Mouse (Mus musculus): ENCODE results near the gene Zscan25. TPM values are rescaled to one million over a fixed set of nuclear protein-coding genes. Genes with fewer than 3 reads are reported as not detected.
"Not testable (repeated sequence)": the region's sequence is repeated elsewhere in the genome, so short reads cannot be mapped to it uniquely, and the experiment has no call there.

The Zscan25 gene
- polyA plus RNA-seq, 1 experiment from 2014 or later = 0.26 TPM

GRCm38 (mm10) chr5:145288382-145288781 lies 8.1 kb downstream of the Zscan25 start:
- peaks cover 91% of the 10 kb centered on the region for H3K36me3 ChIP-seq (ENCODE audit: control insufficient read depth, insufficient read depth, low read length)
- 93% methylated on average over 5 of the region's 5 CpGs for WGBS

GRCm38 (mm10) chr5:145290697-145291096 lies 10.4 kb downstream of the Zscan25 start:
- Histone ChIP-seq H3K4me1 (replicated peaks; ENCODE audit: control insufficient read depth, insufficient read depth, low read length) (no peaks in the 10 kb centered on the region), H3K27ac (ENCODE audit: low read depth) (no peak overlapping the region), H3K27me3 (replicated peaks; ENCODE audit: control insufficient read depth, insufficient read depth, low read length) (no peaks in the 10 kb centered on the region), H3K9me3 (ENCODE audit: control insufficient read depth, low read length) (no peaks in the 10 kb centered on the region), H3K9ac (ENCODE audit: low read length) (no peak overlapping the region), H3K4me3 (ENCODE audit: low read depth, low read length) (no peak overlapping the region), H3K36me3 (ENCODE audit: control insufficient read depth, insufficient read depth, low read length) (peaks cover 72% of the 10 kb centered on the region), H3K4me2 (ENCODE audit: low read length) (no peak overlapping the region)
- 98% methylated on average over 16 of the region's 16 CpGs for WGBS
- DNase-seq (ENCODE audit: low spot score) = no peak
- no peak for ATAC-seq (replicated peaks; ENCODE audit: low FRiP score, low TSS enrichment, low read depth)

More at GRCm38 (mm10) chr5:145288382-145288781, 8.1 kb downstream of the Zscan25 start:
- Histone ChIP-seq H3K4me2 (ENCODE audit: low read length) (no peak overlapping the region), H3K27me3 (replicated peaks; ENCODE audit: control insufficient read depth, insufficient read depth, low read length) (no peaks in the 10 kb centered on the region), H3K27ac (ENCODE audit: low read depth) (no peak overlapping the region), H3K9ac (ENCODE audit: low read length) (no peak overlapping the region), H3K4me3 (ENCODE audit: low read depth, low read length) (no peak overlapping the region), H3K4me1 (replicated peaks; ENCODE audit: control insufficient read depth, insufficient read depth, low read length) (no peaks in the 10 kb centered on the region), H3K9me3 (ENCODE audit: control insufficient read depth, low read length) (no peaks in the 10 kb centered on the region)
- DNase-seq (ENCODE audit: low spot score) (no peak), ATAC-seq (replicated peaks; ENCODE audit: low FRiP score, low TSS enrichment, low read depth) (no peak)

- no peak for DNase-seq (ENCODE audit: low spot score)
- 95% methylated on average over 6 of the region's 6 CpGs for WGBS
Observed at GRCm38 (mm10) chr5:145292398-145292797, 12.1 kb downstream of the Zscan25 start.

GRCm38 (mm10) chr5:145300469-145300868 lies 20.2 kb downstream of the Zscan25 start:
- Histone ChIP-seq H3K9me3 (ENCODE audit: control insufficient read depth, low read length) (no peaks in the 10 kb centered on the region; the same call in 1 of the 2 replicates), H3K27ac (ENCODE audit: low read depth) (no peak overlapping the region), H3K4me2 (ENCODE audit: low read length) (no peak overlapping the region), H3K9ac (ENCODE audit: low read length) (no peak overlapping the region), H3K27me3 (replicated peaks; ENCODE audit: control insufficient read depth, insufficient read depth, low read length) (no peaks in the 10 kb centered on the region), H3K36me3 (ENCODE audit: control insufficient read depth, insufficient read depth, low read length) (no peaks in the 10 kb centered on the region), H3K4me3 (ENCODE audit: low read depth, low read length) (no peak overlapping the region), H3K4me1 (replicated peaks; ENCODE audit: control insufficient read depth, insufficient read depth, low read length) (no peaks in the 10 kb centered on the region)
- ATAC-seq (replicated peaks; ENCODE audit: low FRiP score, low TSS enrichment, low read depth) (no peak), DNase-seq (ENCODE audit: low spot score) (peak; percentile 28)

More at GRCm38 (mm10) chr5:145292398-145292797, 12.1 kb downstream of the Zscan25 start:
- no peaks in the 10 kb centered on the region for H3K4me1 ChIP-seq (replicated peaks; ENCODE audit: control insufficient read depth, insufficient read depth, low read length)
- peaks cover 56% of the 10 kb centered on the region for H3K36me3 ChIP-seq (ENCODE audit: control insufficient read depth, insufficient read depth, low read length)
- no peaks in the 10 kb centered on the region; the same call in 1 of the 2 replicates for H3K9me3 ChIP-seq (ENCODE audit: control insufficient read depth, low read length)
- no peak overlapping the region for H3K9ac ChIP-seq (ENCODE audit: low read length)
- no peak for ATAC-seq (replicated peaks; ENCODE audit: low FRiP score, low TSS enrichment, low read depth)
- H3K27me3 ChIP-seq (replicated peaks; ENCODE audit: control insufficient read depth, insufficient read depth, low read length) = no peaks in the 10 kb centered on the region
- H3K27ac ChIP-seq (ENCODE audit: low read depth) = no peak overlapping the region
- no peak overlapping the region for H3K4me3 ChIP-seq (ENCODE audit: low read depth, low read length)
- H3K4me2 ChIP-seq (ENCODE audit: low read length) = no peak overlapping the region

GRCm38 (mm10) chr5:145301796-145302195 lies 21.5 kb downstream of the Zscan25 start:
- peak; percentile 1 for DNase-seq (ENCODE audit: low spot score)
- H3K4me2 ChIP-seq (ENCODE audit: low read length); H3K27ac ChIP-seq (ENCODE audit: low read depth); H3K27me3 ChIP-seq (replicated peaks; ENCODE audit: control insufficient read depth, insufficient read depth, low read length); H3K4me3 ChIP-seq (ENCODE audit: low read depth, low read length); H3K9ac ChIP-seq (ENCODE audit: low read length); H3K9me3 ChIP-seq (ENCODE audit: control insufficient read depth, low read length); H3K4me1 ChIP-seq (replicated peaks; ENCODE audit: control insufficient read depth, insufficient read depth, low read length); H3K36me3 ChIP-seq (ENCODE audit: control insufficient read depth, insufficient read depth, low read length); ATAC-seq (replicated peaks; ENCODE audit: low FRiP score, low TSS enrichment, low read depth): not testable (repeated sequence)
- WGBS = 69% methylated on average over 4 of the region's 4 CpGs

- Histone ChIP-seq H3K27me3 (replicated peaks; ENCODE audit: control insufficient read depth, insufficient read depth, low read length) (no peaks in the 10 kb centered on the region), H3K4me2 (ENCODE audit: low read length) (no peak overlapping the region), H3K27ac (ENCODE audit: low read depth) (no peak overlapping the region), H3K9me3 (ENCODE audit: control insufficient read depth, low read length) (no peaks in the 10 kb centered on the region), H3K9ac (ENCODE audit: low read length) (no peak overlapping the region), H3K36me3 (ENCODE audit: control insufficient read depth, insufficient read depth, low read length) (no peaks in the 10 kb centered on the region), H3K4me3 (ENCODE audit: low read depth, low read length) (no peak overlapping the region), H3K4me1 (replicated peaks; ENCODE audit: control insufficient read depth, insufficient read depth, low read length) (no peaks in the 10 kb centered on the region)
- 80% methylated on average over 1 of the region's 1 CpGs for WGBS
- ATAC-seq (replicated peaks; ENCODE audit: low FRiP score, low TSS enrichment, low read depth) (no peak), DNase-seq (ENCODE audit: low spot score) (no peak)
Observed at GRCm38 (mm10) chr5:145302424-145302823, 22.1 kb downstream of the Zscan25 start.

GRCm38 (mm10) chr5:145306953-145307352 lies 26.7 kb downstream of the Zscan25 start:
- H3K4me3 ChIP-seq (ENCODE audit: low read depth, low read length); H3K36me3 ChIP-seq (ENCODE audit: control insufficient read depth, insufficient read depth, low read length); DNase-seq (ENCODE audit: low spot score); H3K9me3 ChIP-seq (ENCODE audit: control insufficient read depth, low read length); H3K4me1 ChIP-seq (replicated peaks; ENCODE audit: control insufficient read depth, insufficient read depth, low read length); H3K4me2 ChIP-seq (ENCODE audit: low read length); H3K27me3 ChIP-seq (replicated peaks; ENCODE audit: control insufficient read depth, insufficient read depth, low read length); H3K27ac ChIP-seq (ENCODE audit: low read depth); H3K9ac ChIP-seq (ENCODE audit: low read length); ATAC-seq (replicated peaks; ENCODE audit: low FRiP score, low TSS enrichment, low read depth): not testable (repeated sequence)
- 91% methylated on average over 4 of the region's 4 CpGs for WGBS

- H3K4me2 ChIP-seq (ENCODE audit: low read length); H3K27ac ChIP-seq (ENCODE audit: low read depth); DNase-seq (ENCODE audit: low spot score); H3K4me1 ChIP-seq (replicated peaks; ENCODE audit: control insufficient read depth, insufficient read depth, low read length); H3K27me3 ChIP-seq (replicated peaks; ENCODE audit: control insufficient read depth, insufficient read depth, low read length); H3K36me3 ChIP-seq (ENCODE audit: control insufficient read depth, insufficient read depth, low read length); H3K9me3 ChIP-seq (ENCODE audit: control insufficient read depth, low read length); H3K9ac ChIP-seq (ENCODE audit: low read length); H3K4me3 ChIP-seq (ENCODE audit: low read depth, low read length); ATAC-seq (replicated peaks; ENCODE audit: low FRiP score, low TSS enrichment, low read depth): not testable (repeated sequence)
- WGBS = 79% methylated on average over 3 of the region's 3 CpGs
Observed at GRCm38 (mm10) chr5:145307811-145308210, 27.5 kb downstream of the Zscan25 start.

- H3K36me3 ChIP-seq (ENCODE audit: control insufficient read depth, insufficient read depth, low read length) = no peaks in the 10 kb centered on the region
- DNase-seq (ENCODE audit: low spot score) (no peak), ATAC-seq (replicated peaks; ENCODE audit: low FRiP score, low TSS enrichment, low read depth) (no peak)
- no peaks in the 10 kb centered on the region for H3K4me1 ChIP-seq (replicated peaks; ENCODE audit: control insufficient read depth, insufficient read depth, low read length)
- no peak overlapping the region for H3K4me2 ChIP-seq (ENCODE audit: low read length)
- H3K9ac ChIP-seq (ENCODE audit: low read length) = no peak overlapping the region
- no peak overlapping the region for H3K27ac ChIP-seq (ENCODE audit: low read depth)
- no peak overlapping the region for H3K4me3 ChIP-seq (ENCODE audit: low read depth, low read length)
- no peaks in the 10 kb centered on the region for H3K27me3 ChIP-seq (replicated peaks; ENCODE audit: control insufficient read depth, insufficient read depth, low read length)
- H3K9me3 ChIP-seq (ENCODE audit: control insufficient read depth, low read length) = no peaks in the 10 kb centered on the region
Observed at GRCm38 (mm10) chr5:145313845-145314244, 33.5 kb downstream of the Zscan25 start.
